Mouse (Mus musculus) kidney, adult 2 months (tissue): ENCODE measurements around the gene Thap12. TPM values are rescaled to one million over a fixed set of nuclear protein-coding genes. Genes with fewer than 3 reads are reported as not detected.

Source experiments
- DNase-seq: peaks from one replicate; pipeline ENCODE4 v3.0.0; 2021
- H3K27ac ChIP-seq: fragments of 200-500 bp; 2 replicates; pipeline ENCODE4 v1.5.1; 2012; ENCODE audit warnings: low read depth, low read length, control low read depth, inconsistent platforms; ENCODE audit not compliant: insufficient read depth
- H3K27me3 ChIP-seq: fragments of 200-500 bp; replicated peaks from 2 replicates; pipeline ENCODE4 v1.6.1; 2012; ENCODE audit warnings: mild to moderate bottlenecking, moderate library complexity, low read length, inconsistent platforms; ENCODE audit not compliant: control insufficient read depth, insufficient read depth
- H3K36me3 ChIP-seq: fragments of 200-500 bp; 2 replicates; pipeline ENCODE4 v1.6.1; 2012; ENCODE audit warnings: mild to moderate bottlenecking, moderate library complexity, low read length, inconsistent platforms; ENCODE audit not compliant: control insufficient read depth, insufficient read depth
- H3K4me1 ChIP-seq: fragments of 200-500 bp; 2 replicates; pipeline ENCODE4 v1.6.1; 2011; ENCODE audit warnings: low read length; ENCODE audit not compliant: control insufficient read depth, insufficient read depth
- H3K4me3 ChIP-seq: fragments of 200-500 bp; 2 replicates; pipeline ENCODE4 v1.5.1; 2011; ENCODE audit warnings: mild to moderate bottlenecking, low read depth, low read length, control low read depth; ENCODE audit not compliant: insufficient read depth
- CTCF ChIP-seq: fragments of 200-500 bp; conservative IDR thresholded peaks from 2 replicates; pipeline ENCODE4 v1.5.1; 2011; ENCODE audit warnings: low read depth, mild to moderate bottlenecking, control low read depth, low read length, moderate library complexity, mixed read lengths; ENCODE audit not compliant: insufficient read depth, insufficient read length
- POLR2A ChIP-seq: fragments of 200-500 bp; IDR thresholded peaks from one replicate; pipeline ENCODE4 v1.6.1; 2011; ENCODE audit warnings: low read depth, low read length, control low read depth
- whole genome bisulfite sequencing: fragments of 180-500 bp; shearing (Covaris S2); methylation state at CpG from one replicate; pipeline ENCODE4 v1.1.7; 2018; 5-methylcytosine and 5-hydroxymethylcytosine counted together
- polyA plus RNA-seq: library from polyadenylated mRNA; depleted of rRNA; stranded (reverse); fragments of >200 nt; gene quantifications from 2 replicates; pipeline ENCODE4 v1.2.3, GENCODE M21; 2012; rRNA removed

Thap12 gene
- polyA plus RNA-seq, 1 experiment, result 13.3 TPM

GRCm38 (mm10) chr7:98756556-98756955 lies 53.7 kb downstream of the Thap12 start:
- Histone ChIP-seq H3K27me3 (no peaks in the 10 kb centered on the region), H3K27ac (no peak overlapping the region), H3K4me1 (no peaks in the 10 kb centered on the region), H3K4me3 (no peak overlapping the region), H3K36me3 (no peaks in the 10 kb centered on the region)
- TF ChIP-seq CTCF (no peak), POLR2A (no peak)
- WGBS, result 64% methylated on average over 8 of the region's 8 CpGs
- no peak for DNase-seq

- DNase-seq, result no peak
- H3K36me3 ChIP-seq, result no peaks in the 10 kb centered on the region
- no peaks in the 10 kb centered on the region for H3K4me1 ChIP-seq
- H3K4me3 ChIP-seq, result no peak overlapping the region
- H3K27me3 ChIP-seq, result no peaks in the 10 kb centered on the region
- 93% methylated on average over 5 of the region's 5 CpGs for WGBS
- no peak overlapping the region for H3K27ac ChIP-seq
- TF ChIP-seq CTCF (no peak), POLR2A (no peak)
Observed at GRCm38 (mm10) chr7:98760126-98760525, 57.2 kb downstream of the Thap12 start.

- TF ChIP-seq POLR2A (no peak), CTCF (no peak)
- WGBS, result 52% methylated on average over 10 of the region's 10 CpGs
- H3K4me3 ChIP-seq, result no peak overlapping the region
- H3K27ac ChIP-seq, result no peak overlapping the region
- H3K4me1 ChIP-seq, result no peaks in the 10 kb centered on the region
- H3K36me3 ChIP-seq, result no peaks in the 10 kb centered on the region
- H3K27me3 ChIP-seq, result no peaks in the 10 kb centered on the region
- no peak for DNase-seq
Observed at GRCm38 (mm10) chr7:98763911-98764310, 61.0 kb downstream of the Thap12 start.

GRCm38 (mm10) chr7:98767261-98767660 lies 64.4 kb downstream of the Thap12 start:
- DNase-seq, result no peak
- whole genome bisulfite sequencing, result 52% methylated on average over 6 of the region's 6 CpGs
- Histone ChIP-seq H3K4me1 (no peaks in the 10 kb centered on the region), H3K27ac (no peak overlapping the region), H3K36me3 (no peaks in the 10 kb centered on the region), H3K4me3 (no peak overlapping the region), H3K27me3 (no peaks in the 10 kb centered on the region)
- no peak for TF ChIP-seq POLR2A
- TF ChIP-seq CTCF, result no peak

Other genes with a start within 250 kb of the Thap12 start
- gene Lrrc32, start 213.8 kb upstream of the Thap12 start, polyA plus RNA-seq, result 22.1 and 24.7 TPM in 2 replicates
- 17.3 and 20.9 TPM in 2 replicates for gene Emsy, start 46.3 kb upstream of the Thap12 start, polyA plus RNA-seq
- gene Wnt11, start 132.0 kb downstream of the Thap12 start, polyA plus RNA-seq, result 8.1 and 10.1 TPM in 2 replicates